Mouse (Mus musculus): ENCODE data around the gene Uap1l1. TPM values are rescaled to one million over a fixed set of nuclear protein-coding genes. Genes with fewer than 3 reads are reported as not detected.

Gene Uap1l1
- total RNA-seq, 4 experiments from 2014 or later = 20.9 to 31.0 (median 25.8) TPM

GRCm38 (mm10) chr2:25318971-25319773 lies 46.3 kb downstream of the Uap1l1 start, which contains the start of gene Grin1:
Grin1 (minus strand) TSS chr2:25319187.
- peak; percentile 68 to 91 for DNase-seq (ENCODE audit: low spot score in 2 of 2)

GRCm38 (mm10) chr2:25318119-25318966 lies 47.1 kb downstream of the Uap1l1 start:
- DNase-seq (ENCODE audit: low spot score in 2 of 2) = no peak

GRCm38 (mm10) chr2:25311491-25311891 lies 54.0 kb downstream of the Uap1l1 start:
- DNase-seq (ENCODE audit: low spot score in 2 of 2) = no peak

GRCm38 (mm10) chr2:25310969-25311368 lies 54.5 kb downstream of the Uap1l1 start:
- DNase-seq (ENCODE audit: low spot score in 2 of 2) = no peak

- no peak for DNase-seq (ENCODE audit: low spot score in 2 of 2)
These were observed 55.3 kb downstream of the Uap1l1 start for GRCm38 (mm10) chr2:25310180-25310579.

Other genes starting within 250 kb of the Uap1l1 start
- 10 to 100 TPM; 20.5 to 27.9 (median 23.4) TPM for gene Nrarp, start 184.9 kb downstream of the Uap1l1 start, total RNA-seq (2022)
- gene Tor4a, start 168.8 kb downstream of the Uap1l1 start, total RNA-seq (2022) = 1 to 10 TPM; 2.2 to 3.4 (median 2.5) TPM
- 10 to 100 TPM; 58.4 to 64.2 (median 59.4) TPM for gene Nelfb, start 154.2 kb downstream of the Uap1l1 start, total RNA-seq (2022)
- under 1 TPM in 3 of 4 experiments, not detected in 1; 0.23 to 0.82 (median 0.30) TPM for gene Stpg3, start 151.0 kb downstream of the Uap1l1 start, total RNA-seq (2022)
- gene Fam166a, start 146.9 kb downstream of the Uap1l1 start, total RNA-seq (2022) = 1 to 10 TPM in 1 of 4 experiments, not detected in 3; 1.4 TPM
- 100 to 1,000 TPM; 332 to 365 (median 345) TPM for gene Tubb4b, start 141.0 kb downstream of the Uap1l1 start, total RNA-seq (2022)
- not detected for gene Slc34a3, start 131.3 kb downstream of the Uap1l1 start, total RNA-seq (2022)
- gene Rnf224, start 128.9 kb downstream of the Uap1l1 start, total RNA-seq (2022) = not detected
- gene Rnf208, start 123.4 kb downstream of the Uap1l1 start, total RNA-seq (2022) = 100 to 1,000 TPM; 263 to 288 (median 266) TPM
- not detected for gene Cysrt1, start 123.2 kb downstream of the Uap1l1 start, total RNA-seq (2022)
- gene AL732309.1, start 118.8 kb downstream of the Uap1l1 start, total RNA-seq (2022) = 1 to 10 TPM in 3 of 4 experiments, under 1 TPM in 1; 0.67 to 4.2 (median 3.4) TPM
- 10 to 100 TPM; 31.7 to 38.3 (median 36.3) TPM for gene Tmem203, start 110.2 kb downstream of the Uap1l1 start, total RNA-seq (2022)
- 10 to 100 TPM; 26.5 to 30.6 (median 28.6) TPM for gene Tprn, start 103.1 kb downstream of the Uap1l1 start, total RNA-seq (2022)
- gene Ssna1, start 93.2 kb downstream of the Uap1l1 start, total RNA-seq (2022) = 10 to 100 TPM; 57.5 to 67.8 (median 62.1) TPM
- 100 to 1,000 TPM in 2 of 4 experiments, 10 to 100 TPM in 2; 88.6 to 111 (median 96.9) TPM for gene Anapc2, start 93.2 kb downstream of the Uap1l1 start, total RNA-seq (2022)
- not detected for gene Tmem210, start 77.5 kb downstream of the Uap1l1 start, total RNA-seq (2022)
- not detected for gene Lrrc26, start 75.8 kb downstream of the Uap1l1 start, total RNA-seq (2022)
- gene Grin1, start 46.5 kb downstream of the Uap1l1 start, total RNA-seq (2022) = 100 to 1,000 TPM; 390 to 399 (median 395) TPM
- 10 to 100 TPM; 57.3 to 64.7 (median 61.0) TPM for gene Man1b1, start 33.3 kb downstream of the Uap1l1 start, total RNA-seq (2022)
- 10 to 100 TPM; 35.1 to 50.7 (median 37.9) TPM for gene Dpp7, start 9.3 kb downstream of the Uap1l1 start, total RNA-seq (2022)
- 1 to 10 TPM; 1.7 to 3.8 (median 2.3) TPM for gene Sapcd2, start 6.6 kb upstream of the Uap1l1 start, total RNA-seq (2022)
- 10 to 100 TPM; 13.1 to 17.5 (median 16.2) TPM for gene Entpd2, start 30.2 kb upstream of the Uap1l1 start, total RNA-seq (2022)
- gene Npdc1, start 33.7 kb upstream of the Uap1l1 start, total RNA-seq (2022) = 100 to 1,000 TPM; 307 to 332 (median 316) TPM
- under 1 TPM in 2 of 4 experiments, not detected in 2; 0.40 to 0.84 TPM for gene Fut7, start 57.6 kb upstream of the Uap1l1 start, total RNA-seq (2022)
- 100 to 1,000 TPM; 176 to 185 (median 183) TPM for gene Abca2, start 63.0 kb upstream of the Uap1l1 start, total RNA-seq (2022)
- gene Clic3, start 91.2 kb upstream of the Uap1l1 start, total RNA-seq (2022) = 1 to 10 TPM in 2 of 4 experiments, not detected in 2; 1.2 to 1.6 TPM
- 10 to 100 TPM; 67.2 to 88.0 (median 78.1) TPM for gene Paxx, start 95.4 kb upstream of the Uap1l1 start, total RNA-seq (2022)
- gene Ptgds, start 104.4 kb upstream of the Uap1l1 start, total RNA-seq (2022) = 1,000 to 10,000 TPM; 1,862 to 2,386 (median 2,226) TPM
- not detected for gene Lcn12, start 128.2 kb upstream of the Uap1l1 start, total RNA-seq (2022)
- gene Fbxw5, start 135.1 kb upstream of the Uap1l1 start, total RNA-seq (2022) = 100 to 1,000 TPM; 105 to 121 (median 113) TPM
- gene C8g, start 136.0 kb upstream of the Uap1l1 start, total RNA-seq (2022) = 1 to 10 TPM in 3 of 4 experiments, under 1 TPM in 1; 0.86 to 1.9 (median 1.6) TPM
- 10 to 100 TPM; 10.3 to 11.9 (median 10.4) TPM for gene Traf2, start 181.3 kb upstream of the Uap1l1 start, total RNA-seq (2022)
- gene Edf1, start 192.2 kb upstream of the Uap1l1 start, total RNA-seq (2022) = 100 to 1,000 TPM; 123 to 209 (median 170) TPM
- gene Mamdc4, start 209.2 kb upstream of the Uap1l1 start, total RNA-seq (2022) = 1 to 10 TPM in 3 of 4 experiments, under 1 TPM in 1; 0.46 to 3.1 (median 1.7) TPM
- gene Phpt1, start 209.5 kb upstream of the Uap1l1 start, total RNA-seq (2022) = 10 to 100 TPM; 57.8 to 72.0 (median 64.7) TPM
- 10 to 100 TPM; 86.8 to 96.3 (median 92.7) TPM for gene Ajm1, start 216.1 kb upstream of the Uap1l1 start, total RNA-seq (2022)
- 100 to 1,000 TPM; 135 to 160 (median 145) TPM for gene Rabl6, start 242.8 kb upstream of the Uap1l1 start, total RNA-seq (2022)

Data from left cerebral cortex, adult 8-10 months (tissue).